Mouse (Mus musculus) liver, postnatal 0 days (tissue): ENCODE data around the gene Myt1l.

Source experiments
- CTCF ChIP-seq: sonication (generic); IDR thresholded peaks from 2 replicates; pipeline ENCODE4 v1.5.1; 2016; ENCODE audit warnings: antibody characterized with exemption, low read depth
- EP300 ChIP-seq: IDR thresholded peaks from 2 replicates; pipeline ENCODE4 v1.6.1; 2016; ENCODE audit warnings: antibody characterized with exemption, low read depth, mild to moderate bottlenecking

DNA sequence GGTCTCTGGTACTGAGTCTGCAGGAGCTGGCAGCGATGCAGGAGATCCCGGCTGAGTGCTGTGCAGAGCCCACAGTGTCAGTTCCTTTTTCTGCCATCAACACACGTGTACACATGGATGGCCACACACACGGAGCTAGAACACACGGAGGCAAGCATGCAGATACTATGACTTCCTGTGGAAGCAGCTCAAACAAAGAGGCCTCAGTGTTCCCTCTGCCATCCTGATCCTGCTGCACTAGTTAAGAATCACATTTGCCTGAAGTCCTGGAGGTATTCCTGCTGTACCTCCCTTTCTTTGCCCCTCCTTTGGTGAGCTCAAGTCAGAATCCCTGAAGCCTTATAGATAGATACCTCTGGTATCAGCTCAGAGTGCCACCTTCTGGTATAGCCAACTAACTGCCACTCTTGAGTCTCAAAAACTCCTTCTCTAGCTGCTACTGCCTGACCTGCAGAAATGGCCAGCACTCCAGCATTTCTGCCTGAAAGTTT lies 309.2 kb downstream of the Myt1l start:
- TF ChIP-seq CTCF, result peak; percentile 51
- no peak for TF ChIP-seq EP300
